Comparison of ENCODE assay signal across 8 mouse cellular contexts in the genomic region with DNA sequence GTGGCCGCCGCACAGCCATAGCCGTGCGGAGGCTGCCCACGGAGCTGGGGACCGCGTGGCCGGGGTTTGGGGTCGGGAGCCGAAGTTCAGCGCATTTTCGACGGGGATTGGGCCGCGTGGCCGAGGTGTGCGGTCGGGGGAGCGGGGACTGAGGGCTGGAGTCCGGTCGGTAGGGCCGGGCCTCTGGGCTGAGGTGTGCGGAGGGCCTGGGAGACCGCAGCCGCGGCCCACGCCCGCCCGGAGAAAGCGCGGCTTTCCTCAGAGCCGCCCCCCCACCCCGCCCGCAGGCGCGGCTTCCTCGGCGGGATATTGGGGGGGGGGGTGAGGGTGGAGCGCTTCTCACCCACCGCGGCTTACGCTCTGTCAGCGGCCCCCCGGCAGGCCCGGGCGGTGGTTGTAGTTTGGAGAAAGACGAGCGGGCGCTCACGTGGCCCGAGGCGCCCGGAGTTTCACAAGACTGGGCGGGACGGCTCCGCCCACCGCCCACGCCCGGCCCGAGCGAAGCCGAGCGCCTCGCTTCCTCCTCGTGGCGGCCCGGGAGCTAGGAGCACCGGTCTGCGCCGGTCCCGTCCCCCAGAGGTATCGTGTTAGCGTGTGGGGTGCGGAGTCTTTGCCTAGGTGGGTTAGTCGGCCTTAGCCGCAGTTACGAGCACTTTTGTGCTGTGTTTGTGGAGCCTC. TPM values are rescaled to one million over a fixed set of nuclear protein-coding genes. Genes with fewer than 3 reads are reported as not detected.
DNase-seq lines count a peak whose midpoint lies in the region; ATAC-seq and TF ChIP-seq lines count a peak whose summit lies in the region.

No protein-coding gene starts in this region.

- peak; percentile 79 for ATAC-seq in kidney, embryonic 15.5 days (replicated peaks; ENCODE audit: low FRiP score)
- peak; percentile 65 for ATAC-seq in liver, embryonic 13.5 days (ENCODE audit: low read depth)
- peak; percentile 83 for ATAC-seq in stomach, embryonic 16.5 days (ENCODE audit: insufficient read depth, low FRiP score)

- peaks cover 68% of the 10 kb centered on the region for H3K79me2 ChIP-seq in C2C12 (ENCODE audit: control insufficient read depth, insufficient read depth)

- peaks cover 17% of the 10 kb centered on the region for H3K4me1 ChIP-seq in bone marrow macrophage, adult 2 months (ENCODE audit: control insufficient read depth, insufficient read depth, low read length)
- H3K4me1 ChIP-seq in embryonic fibroblast, embryonic 13.5 days (ENCODE audit: control insufficient read depth, insufficient read depth, low read length) = peaks cover 6% of the 10 kb centered on the region
- H3K4me1 ChIP-seq in heart, embryonic 10.5 days = peaks cover 20% of the 10 kb centered on the region
- H3K4me1 ChIP-seq in kidney, embryonic 15.5 days = peaks cover 34% of the 10 kb centered on the region
- peaks cover 73% of the 10 kb centered on the region for H3K4me1 ChIP-seq in liver, embryonic 13.5 days (replicated peaks)
- peaks cover 18% of the 10 kb centered on the region for H3K4me1 ChIP-seq in stomach, embryonic 16.5 days (ENCODE audit: control insufficient read depth, insufficient read depth, low read length)

- H3K27me3 ChIP-seq in C2C12 (ENCODE audit: control insufficient read depth, insufficient read depth, insufficient read length) = no peaks in the 10 kb centered on the region
- H3K27me3 ChIP-seq in heart, embryonic 10.5 days (ENCODE audit: insufficient read depth, poor library complexity, severe bottlenecking) = no peaks in the 10 kb centered on the region
- no peaks in the 10 kb centered on the region for H3K27me3 ChIP-seq in kidney, embryonic 15.5 days
- no peaks in the 10 kb centered on the region for H3K27me3 ChIP-seq in liver, embryonic 13.5 days
- no peaks in the 10 kb centered on the region for H3K27me3 ChIP-seq in stomach, embryonic 16.5 days (ENCODE audit: control insufficient read depth, insufficient read depth, low read length)

- H3K4me3 ChIP-seq in C2C12 (ENCODE audit: insufficient read depth, poor library complexity, severe bottlenecking) = peak overlapping the region; percentile 98
- peak overlapping the region; percentile 92 for H3K4me3 ChIP-seq in bone marrow macrophage, adult 2 months (ENCODE audit: insufficient read depth, low read length)
- peak overlapping the region; percentile 84 for H3K4me3 ChIP-seq in embryonic fibroblast, embryonic 13.5 days (ENCODE audit: insufficient read depth, low read length)
- H3K4me3 ChIP-seq in heart, embryonic 10.5 days = peak overlapping the region; percentile 98
- H3K4me3 ChIP-seq in kidney, embryonic 15.5 days (replicated peaks) = peak overlapping the region; percentile 97
- peak overlapping the region; percentile 100 for H3K4me3 ChIP-seq in liver, embryonic 13.5 days (replicated peaks)
- H3K4me3 ChIP-seq in stomach, embryonic 16.5 days (replicated peaks; ENCODE audit: low read length) = peak overlapping the region; percentile 100

- no peak for TF ChIP-seq POLR2A in bone marrow macrophage, adult 2 months (IDR thresholded peaks at IDR 0.05; ENCODE audit: borderline replicate concordance, low read depth, low read length)
- TF ChIP-seq POLR2A in embryonic fibroblast, embryonic 13.5 days (IDR thresholded peaks at IDR 0.05; ENCODE audit: low read depth, low read length) = peak; percentile 80

- peaks cover 52% of the 10 kb centered on the region for H3K79me3 ChIP-seq in C2C12 (ENCODE audit: low read depth)

- no peaks in the 10 kb centered on the region for H3K9me3 ChIP-seq in heart, embryonic 10.5 days
- H3K9me3 ChIP-seq in kidney, embryonic 15.5 days (replicated peaks) = no peaks in the 10 kb centered on the region
- no peaks in the 10 kb centered on the region for H3K9me3 ChIP-seq in liver, embryonic 13.5 days (replicated peaks)
- no peaks in the 10 kb centered on the region for H3K9me3 ChIP-seq in stomach, embryonic 16.5 days (replicated peaks; ENCODE audit: control insufficient read depth, low read length)

- H3K27ac ChIP-seq in bone marrow macrophage, adult 2 months (ENCODE audit: insufficient read depth, low read depth, low read length) = peak overlapping the region; percentile 89
- H3K27ac ChIP-seq in embryonic fibroblast, embryonic 13.5 days (ENCODE audit: insufficient read depth, low read length) = peak overlapping the region; percentile 91
- peak overlapping the region; percentile 99 for H3K27ac ChIP-seq in heart, embryonic 10.5 days
- peak overlapping the region; percentile 98 for H3K27ac ChIP-seq in kidney, embryonic 15.5 days
- H3K27ac ChIP-seq in liver, embryonic 13.5 days = peak overlapping the region; percentile 94
- peak overlapping the region; percentile 100 for H3K27ac ChIP-seq in stomach, embryonic 16.5 days (ENCODE audit: low read length)

- WGBS in heart, embryonic 10.5 days = under 1% methylated on average over 69 of the region's 77 CpGs
- under 1% methylated on average over 76 of the region's 77 CpGs for WGBS in kidney, embryonic 15.5 days
- WGBS in liver, embryonic 13.5 days (ENCODE audit: insufficient replicate concordance) = under 1% methylated on average over 67 of the region's 77 CpGs
- under 1% methylated on average over 66 of the region's 77 CpGs for WGBS in stomach, embryonic 16.5 days

- DNase-seq in heart, embryonic 10.5 days (ENCODE audit: low spot score) = peak; percentile 91
- peak; percentile 80 for DNase-seq in liver, embryonic 13.5 days
- DNase-seq in natural killer cell, adult 2 months (ENCODE audit: low spot score in 2 of 2) = peak; percentile 78 to 90

- peak overlapping the region; percentile 76 for H3K4me2 ChIP-seq in kidney, embryonic 15.5 days
- peak overlapping the region; percentile 95 for H3K4me2 ChIP-seq in liver, embryonic 13.5 days
- H3K4me2 ChIP-seq in stomach, embryonic 16.5 days (ENCODE audit: low read depth, low read length) = peak overlapping the region; percentile 69

- peak overlapping the region; percentile 98 for H3ac ChIP-seq in C2C12 (ENCODE audit: control insufficient read depth, insufficient read length, low read depth)

- H3K36me3 ChIP-seq in C2C12 (ENCODE audit: control insufficient read depth, insufficient read depth) = peaks cover 19% of the 10 kb centered on the region
- no peaks in the 10 kb centered on the region for H3K36me3 ChIP-seq in heart, embryonic 10.5 days
- no peaks in the 10 kb centered on the region for H3K36me3 ChIP-seq in kidney, embryonic 15.5 days
- H3K36me3 ChIP-seq in liver, embryonic 13.5 days = no peaks in the 10 kb centered on the region
- H3K36me3 ChIP-seq in stomach, embryonic 16.5 days (ENCODE audit: control insufficient read depth, insufficient read depth, low read length) = no peaks in the 10 kb centered on the region

- no peak for TF ChIP-seq CTCF in C2C12 (IDR thresholded peaks at IDR 0.05; ENCODE audit: control insufficient read depth, insufficient read depth, insufficient read length)
- TF ChIP-seq CTCF in bone marrow macrophage, adult 2 months (IDR thresholded peaks at IDR 0.05; ENCODE audit: low read depth, low read length) = no peak
- TF ChIP-seq CTCF in embryonic fibroblast, embryonic 13.5 days (IDR thresholded peaks at IDR 0.05; ENCODE audit: borderline replicate concordance, insufficient read depth, low read length) = no peak

- peak overlapping the region; percentile 99 for H3K9ac ChIP-seq in kidney, embryonic 15.5 days
- H3K9ac ChIP-seq in liver, embryonic 13.5 days = peak overlapping the region; percentile 99
- peak overlapping the region; percentile 100 for H3K9ac ChIP-seq in stomach, embryonic 16.5 days (ENCODE audit: low read length)

TF ChIP-seq in C2C12, 6 proteins besides CTCF, POLR2A, EP300 and RAD21:
- TF ChIP-seq FOSL1 (IDR thresholded peaks at IDR 0.05; ENCODE audit: insufficient read depth, low read length, poor library complexity, severe bottlenecking) (no peak), MYOD1 (IDR thresholded peaks at IDR 0.05; ENCODE audit: control insufficient read depth, insufficient read length, low read depth) (no peak), MAX (IDR thresholded peaks at IDR 0.05) (peak; percentile 89), MYOG (IDR thresholded peaks at IDR 0.05; ENCODE audit: control insufficient read depth, extremely low read depth, insufficient read length) (no peak), CEBPB (IDR thresholded peaks at IDR 0.05; ENCODE audit: low read depth) (peak; percentile 90), USF1 (IDR thresholded peaks at IDR 0.05; ENCODE audit: low read depth) (peak; percentile 72)

RNA-seq across cellular contexts. Expression of a gene that starts 7.3 kb away (rescaled TPM):
- 374 TPM for polyA plus RNA-seq in C2C12 (2012; fragmentation: generic; extraction: Trizol)
- 327 and 355 TPM in 2 replicates for polyA plus RNA-seq in bone marrow macrophage, adult 2 months (2012; ENCODE audit: insufficient read depth, insufficient read length, missing spikeins)
- 479 and 482 TPM in 2 replicates for polyA plus RNA-seq in embryonic fibroblast, embryonic 13.5 days (2011; ENCODE audit: insufficient read length, low read depth, missing spikeins)
- 660 and 767 TPM in 2 replicates for polyA plus RNA-seq in heart, embryonic 10.5 days (2016; fragmentation: Nextera tagmentation; extraction: Ambion mirVana)
- 748 and 781 TPM in 2 replicates for polyA plus RNA-seq in kidney, embryonic 15.5 days (2015; fragmentation: Nextera tagmentation; extraction: Ambion mirVana)
- polyA plus RNA-seq in liver, embryonic 13.5 days (2015; fragmentation: Nextera tagmentation; extraction: Ambion mirVana) = 594 and 691 TPM in 2 replicates
- polyA plus RNA-seq in stomach, embryonic 16.5 days (2015; fragmentation: Nextera tagmentation; extraction: Ambion mirVana) = 688 and 741 TPM in 2 replicates

RNA-seq across cellular contexts. Expression of a gene that starts 30.1 kb away (rescaled TPM):
- 0.75 TPM for polyA plus RNA-seq in C2C12 (2012; fragmentation: generic; extraction: Trizol)
- not detected in 2 replicates for polyA plus RNA-seq in bone marrow macrophage, adult 2 months (2012; ENCODE audit: insufficient read depth, insufficient read length, missing spikeins)
- polyA plus RNA-seq in embryonic fibroblast, embryonic 13.5 days (2011; ENCODE audit: insufficient read length, low read depth, missing spikeins) = not detected in 2 replicates
- 2.2 and 4.1 TPM in 2 replicates for polyA plus RNA-seq in heart, embryonic 10.5 days (2016; fragmentation: Nextera tagmentation; extraction: Ambion mirVana)
- polyA plus RNA-seq in kidney, embryonic 15.5 days (2015; fragmentation: Nextera tagmentation; extraction: Ambion mirVana) = 81.2 and 92.6 TPM in 2 replicates
- 0.37 and 0.38 TPM in 2 replicates for polyA plus RNA-seq in liver, embryonic 13.5 days (2015; fragmentation: Nextera tagmentation; extraction: Ambion mirVana)
- 2.4 and 4.2 TPM in 2 replicates for polyA plus RNA-seq in stomach, embryonic 16.5 days (2015; fragmentation: Nextera tagmentation; extraction: Ambion mirVana)

RNA-seq across cellular contexts. Expression of a gene that starts 45.5 kb away (rescaled TPM):
- polyA plus RNA-seq in C2C12 (2012; fragmentation: generic; extraction: Trizol) = 4.4 TPM
- 0.62 and 1.3 TPM in 2 replicates for polyA plus RNA-seq in bone marrow macrophage, adult 2 months (2012; ENCODE audit: insufficient read depth, insufficient read length, missing spikeins)
- polyA plus RNA-seq in embryonic fibroblast, embryonic 13.5 days (2011; ENCODE audit: insufficient read length, low read depth, missing spikeins) = 4.9 and 5.5 TPM in 2 replicates
- polyA plus RNA-seq in heart, embryonic 10.5 days (2016; fragmentation: Nextera tagmentation; extraction: Ambion mirVana) = 4.2 and 6.3 TPM in 2 replicates
- polyA plus RNA-seq in kidney, embryonic 15.5 days (2015; fragmentation: Nextera tagmentation; extraction: Ambion mirVana) = 9.4 and 12.7 TPM in 2 replicates
- polyA plus RNA-seq in liver, embryonic 13.5 days (2015; fragmentation: Nextera tagmentation; extraction: Ambion mirVana) = 3.0 and 4.1 TPM in 2 replicates
- polyA plus RNA-seq in stomach, embryonic 16.5 days (2015; fragmentation: Nextera tagmentation; extraction: Ambion mirVana) = 4.8 and 6.0 TPM in 2 replicates

Comparison
In these comparisons a context has a peak if more than half of its experiments do, and no peak if none do; other contexts are left out.
1. Peak in every context shown above with its lines: DNase-seq, ATAC-seq, H3K4me3 ChIP-seq and H3K27ac ChIP-seq.
2. RNA of a gene that starts 30.1 kb away (polyA plus RNA-seq): 81.2 to 92.6 TPM in kidney, embryonic 15.5 days; 2.2 to 4.1 TPM in heart, embryonic 10.5 days, 2.4 to 4.2 TPM in stomach, embryonic 16.5 days, 0.75 TPM in C2C12 (single experiment), 0.37 to 0.38 TPM in liver, embryonic 13.5 days, not detected in bone marrow macrophage, adult 2 months and not detected in embryonic fibroblast, embryonic 13.5 days; every median in the first group is over 10 times any median in the second.